Mouse (Mus musculus) 416B (cell line): Measurements from ENCODE around the gene Ctsh.
"Not testable (repeated sequence)": the region's sequence is repeated elsewhere in the genome, so short reads cannot be mapped to it uniquely, and the experiment has no call there.

Source experiments
- DNase-seq: peaks from one replicate; pipeline ENCODE4 v3.0.0; 2011; ENCODE audit warnings: low read depth

The Ctsh gene

DNA sequence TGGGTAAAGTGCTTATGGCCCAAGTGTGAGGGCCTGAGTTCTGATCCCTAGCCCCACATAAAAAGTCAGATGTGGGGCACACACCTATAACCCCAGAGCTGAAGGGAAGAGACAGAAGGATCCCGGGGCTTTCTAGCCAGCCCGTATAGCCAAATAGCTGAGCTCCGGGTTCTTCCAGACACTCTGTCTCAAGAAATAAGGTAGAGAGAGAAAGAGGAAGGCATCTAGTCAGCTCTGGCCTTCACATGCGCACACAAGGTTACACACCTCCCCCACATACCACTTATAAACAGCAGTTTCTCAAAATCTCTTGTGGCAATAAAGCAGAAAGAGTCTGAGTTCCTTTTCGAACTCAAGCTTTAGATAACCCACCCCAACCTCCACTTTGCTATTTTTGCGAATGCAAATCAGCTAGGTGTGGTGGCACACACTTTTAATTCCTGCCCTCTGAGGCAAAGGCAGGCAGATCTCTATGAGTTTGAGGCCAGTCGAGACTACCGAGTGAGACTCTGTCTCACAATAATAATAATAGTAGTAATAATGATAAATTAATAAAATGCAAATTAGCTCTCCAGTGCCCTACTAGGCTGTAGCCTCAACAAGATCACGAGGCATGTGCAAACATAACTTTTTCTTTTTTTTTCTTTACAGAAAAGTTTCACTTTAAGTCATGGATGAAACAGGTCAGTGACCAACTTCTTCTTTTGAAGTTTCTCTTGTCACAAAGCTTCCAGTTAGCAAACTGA lies 6.0 kb downstream of the Ctsh start:
- no peak for DNase-seq

DNA sequence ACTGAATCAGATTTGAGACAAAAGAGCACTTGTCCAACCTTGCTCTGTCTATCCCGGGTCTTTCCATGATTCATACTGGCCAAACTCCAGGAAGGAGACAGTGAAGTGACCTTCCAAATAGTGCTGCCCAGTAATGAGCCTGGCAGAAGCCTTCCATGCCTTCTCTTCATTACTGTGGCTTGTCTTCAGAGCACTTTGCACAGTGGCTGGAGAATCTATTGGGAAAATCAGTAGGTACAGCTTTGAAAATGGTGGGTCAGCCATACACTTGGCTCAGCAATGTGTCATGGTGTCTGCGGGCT lies 6.6 kb downstream of the Ctsh start:
- DNase-seq = no peak

- not testable (repeated sequence) for DNase-seq
These were observed 7.0 kb downstream of the Ctsh start for GRCm38 (mm10) chr9:90060932-90061331.

GRCm38 (mm10) chr9:90067341-90067740 lies 13.4 kb downstream of the Ctsh start:
- DNase-seq = peak; percentile 20

DNA sequence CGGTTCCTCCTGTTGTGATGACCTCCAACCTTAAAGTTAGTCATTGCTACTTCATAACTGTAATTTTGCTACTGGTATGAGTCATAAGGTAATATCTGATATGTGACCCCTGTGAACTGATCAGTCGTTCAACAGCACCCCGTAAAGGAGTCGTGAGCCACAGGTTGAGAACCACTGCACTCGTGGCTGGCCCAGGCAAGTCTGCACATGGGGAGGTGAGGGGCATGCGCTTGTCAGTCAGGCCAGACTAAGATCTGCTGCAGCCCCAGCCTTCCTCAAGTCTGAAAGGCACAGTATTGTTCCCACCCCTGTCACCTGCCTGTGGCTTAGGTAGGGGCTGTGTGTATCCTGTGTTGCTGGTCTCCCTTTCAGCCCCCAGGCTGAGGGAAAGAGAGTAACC lies 14.8 kb downstream of the Ctsh start:
- DNase-seq = no peak

DNA sequence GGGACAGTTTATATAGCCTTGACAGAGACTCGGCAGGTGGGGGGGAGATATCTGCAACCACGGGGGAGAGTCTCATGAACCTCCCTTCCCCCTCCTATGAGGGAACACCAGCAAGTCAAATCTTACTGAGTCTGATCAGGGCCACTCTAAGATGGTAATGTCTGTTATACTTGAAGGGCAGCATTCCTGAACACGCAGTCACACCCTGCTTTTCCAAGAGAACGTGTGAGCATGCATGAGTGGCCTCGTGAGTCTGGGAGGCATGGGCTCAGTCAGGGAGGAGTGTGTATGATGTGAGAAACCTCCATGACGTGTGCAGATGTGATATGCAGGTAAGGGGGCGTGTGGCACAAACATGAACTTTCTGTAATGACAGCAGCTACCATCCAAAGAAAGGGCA lies 15.5 kb downstream of the Ctsh start:
- no peak for DNase-seq

DNA sequence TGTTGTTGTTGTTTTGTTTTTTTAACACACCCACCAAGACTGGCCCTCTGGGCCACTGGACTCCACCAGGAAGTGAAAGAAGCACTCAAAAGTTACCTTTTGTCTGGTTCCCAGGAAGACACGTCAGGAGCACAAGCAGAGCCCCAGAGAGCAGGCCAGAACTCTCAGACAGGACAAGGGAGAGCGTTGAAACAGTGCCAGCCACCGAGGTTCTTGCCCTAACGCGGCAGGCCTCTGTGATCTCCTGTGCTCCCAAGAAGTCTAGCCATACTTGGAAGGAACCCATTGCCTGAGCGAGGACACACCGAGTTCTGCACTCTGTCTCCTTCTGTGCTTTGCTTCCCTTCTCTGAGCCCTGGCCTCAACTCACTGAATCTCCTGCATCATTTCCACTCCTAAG lies 16.2 kb downstream of the Ctsh start:
- DNase-seq = no peak

- peak; percentile 53 for DNase-seq
These were observed 21.4 kb downstream of the Ctsh start for GRCm38 (mm10) chr9:90075336-90075735.

DNA sequence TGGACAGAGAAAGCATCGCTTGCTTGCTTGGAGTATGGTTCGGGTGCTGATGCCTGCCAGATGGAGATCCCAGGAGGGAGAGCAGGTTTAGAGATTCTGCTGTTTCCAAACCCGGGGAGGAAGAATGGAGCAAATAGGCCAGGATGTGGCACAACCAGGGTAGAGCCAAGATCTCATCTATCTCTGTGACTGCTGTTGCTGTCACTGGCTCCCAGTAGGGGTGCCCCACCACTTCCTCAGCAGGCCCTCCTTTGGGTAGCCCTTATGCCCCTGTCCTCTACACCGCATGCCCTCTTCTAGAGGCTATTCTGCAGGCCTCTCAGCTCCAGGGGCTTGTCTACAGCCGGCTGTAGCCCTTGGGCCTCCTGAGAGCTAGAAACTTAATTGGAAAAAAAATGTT lies 22.2 kb downstream of the Ctsh start:
- DNase-seq = peak; percentile 21

DNA sequence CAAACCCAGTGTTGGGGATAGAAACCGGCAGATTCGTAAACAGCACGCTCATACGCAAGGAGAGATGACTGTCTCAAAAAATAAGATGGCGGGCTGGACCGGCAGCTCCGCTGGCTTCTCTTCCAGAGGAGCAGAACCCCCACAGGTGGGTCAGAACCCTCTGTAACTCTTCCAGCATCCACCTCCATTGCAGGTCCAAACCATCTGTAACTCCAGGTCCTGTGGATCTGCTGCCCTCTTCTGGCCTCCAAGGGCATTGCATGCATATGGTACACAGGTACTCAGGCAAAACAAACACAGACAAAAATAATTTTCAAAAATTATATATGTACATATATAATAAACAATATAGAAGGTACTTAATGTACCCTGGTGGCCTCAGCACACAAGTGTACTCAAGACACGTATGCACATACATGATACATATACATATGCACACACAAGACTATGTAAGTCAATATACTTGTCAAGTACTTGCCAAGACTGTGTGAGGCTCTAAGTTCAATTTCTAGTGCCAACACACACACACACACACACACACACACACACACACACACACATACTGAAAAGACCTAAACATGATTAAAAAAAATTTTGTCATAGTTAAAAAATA lies 23.0 kb downstream of the Ctsh start:
- DNase-seq = peak; percentile 61

DNA sequence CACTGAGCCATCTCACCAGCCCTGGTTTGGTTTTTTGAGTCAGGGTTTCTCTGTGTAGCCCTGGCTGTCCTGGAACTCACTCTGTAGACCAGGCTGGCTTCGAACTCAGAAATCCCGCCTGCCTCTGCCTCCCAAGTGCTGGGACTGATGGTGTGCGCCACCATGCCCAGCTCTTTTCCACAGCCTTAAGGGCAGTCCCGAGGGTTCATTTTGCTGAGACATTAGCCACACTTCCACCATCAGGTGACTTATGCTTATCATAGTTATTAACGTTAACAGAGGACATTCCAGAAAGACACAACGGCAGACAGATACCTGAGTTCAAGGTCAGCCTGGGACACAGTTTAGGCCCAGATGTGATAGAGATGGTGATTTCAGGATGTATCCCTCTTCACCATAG lies 28.0 kb downstream of the Ctsh start:
- DNase-seq = not testable (repeated sequence)

GRCm38 (mm10) chr9:90082992-90083391 lies 29.0 kb downstream of the Ctsh start:
- DNase-seq = peak; percentile 35

- DNase-seq = no peak
These were observed 30.2 kb downstream of the Ctsh start for GRCm38 (mm10) chr9:90084152-90084551.

- DNase-seq = peak; percentile 57
These were observed 31.0 kb downstream of the Ctsh start for GRCm38 (mm10) chr9:90084766-90085468.

GRCm38 (mm10) chr9:90087906-90088485 lies 34.0 kb downstream of the Ctsh start:
- peak; percentile 33 for DNase-seq

DNA sequence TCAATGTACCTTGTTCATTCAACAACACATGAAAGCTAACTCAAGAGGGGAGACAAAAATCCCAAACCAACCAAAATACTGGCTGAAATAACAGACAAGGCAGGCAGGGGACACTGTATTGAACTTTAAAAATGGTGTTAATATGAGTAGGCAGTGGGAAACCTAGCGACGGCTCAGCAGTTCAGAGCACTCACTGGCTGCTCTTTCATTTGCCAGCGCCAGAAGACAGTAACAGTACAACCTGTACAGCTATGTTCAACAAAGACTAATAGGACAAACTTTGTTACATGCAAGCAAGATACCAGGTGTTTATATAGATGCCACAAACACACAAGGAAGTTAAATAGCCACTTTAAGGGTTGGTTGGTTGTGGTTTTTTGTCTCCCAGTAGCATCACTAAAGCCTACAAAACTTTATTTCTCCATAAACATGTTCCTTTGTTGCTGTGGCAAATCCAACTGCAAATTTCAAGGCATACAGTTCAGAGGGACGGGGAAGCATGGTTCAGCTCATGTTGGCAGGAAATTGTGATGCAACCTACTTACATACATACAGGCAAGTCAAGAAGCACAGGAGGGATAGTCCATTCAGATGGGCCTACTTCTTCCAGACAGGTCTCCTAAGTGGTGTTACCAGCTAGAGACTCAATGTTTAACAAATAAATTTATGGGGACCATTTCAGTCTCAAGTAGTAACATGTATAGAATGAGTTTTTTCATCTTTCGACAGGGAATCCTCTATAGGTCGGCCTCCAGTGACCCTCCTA lies 35.6 kb downstream of the Ctsh start:
- peak; percentile 37 for DNase-seq

GRCm38 (mm10) chr9:90098934-90099333 lies 45.0 kb downstream of the Ctsh start:
- DNase-seq = peak; percentile 54

DNA sequence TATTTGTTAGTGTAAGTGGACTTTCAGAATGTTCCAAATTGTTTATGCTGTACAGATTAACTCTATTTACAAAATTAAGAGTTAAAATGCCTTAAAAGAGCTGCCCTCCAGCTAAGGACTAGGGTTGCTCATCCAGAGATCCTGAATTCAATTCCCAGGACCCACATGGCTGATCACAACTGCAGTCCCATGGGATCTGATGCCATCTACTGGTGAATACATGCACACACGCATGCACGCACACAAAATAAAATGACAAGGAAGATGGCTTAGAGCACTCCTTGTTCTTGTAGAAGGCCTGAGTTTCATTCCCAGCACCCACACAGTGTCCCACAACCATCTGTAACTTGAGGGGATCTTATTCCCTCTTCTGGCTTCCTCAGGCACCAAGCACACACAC lies 46.8 kb downstream of the Ctsh start:
- peak; percentile 55 for DNase-seq

DNA sequence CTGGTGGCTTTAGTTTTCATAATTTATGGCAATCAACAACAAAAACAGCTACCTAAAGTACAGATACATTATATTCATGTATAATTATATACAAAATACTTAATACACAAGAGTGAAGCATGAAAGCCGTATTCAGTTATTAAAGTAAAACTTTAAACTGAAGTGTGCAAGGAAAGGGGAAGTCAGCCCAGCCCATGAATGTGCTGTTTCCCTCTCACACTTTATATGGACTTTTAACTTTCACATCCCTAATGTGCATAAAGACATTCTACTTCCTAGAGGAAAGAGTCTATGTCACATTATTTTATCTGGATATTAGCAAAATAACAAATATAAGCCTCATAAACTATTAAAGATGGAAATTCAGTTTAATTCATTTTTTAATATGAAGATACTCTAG lies 51.5 kb downstream of the Ctsh start:
- no peak for DNase-seq

GRCm38 (mm10) chr9:90106915-90107314 lies 53.0 kb downstream of the Ctsh start:
- peak; percentile 67 for DNase-seq

DNA sequence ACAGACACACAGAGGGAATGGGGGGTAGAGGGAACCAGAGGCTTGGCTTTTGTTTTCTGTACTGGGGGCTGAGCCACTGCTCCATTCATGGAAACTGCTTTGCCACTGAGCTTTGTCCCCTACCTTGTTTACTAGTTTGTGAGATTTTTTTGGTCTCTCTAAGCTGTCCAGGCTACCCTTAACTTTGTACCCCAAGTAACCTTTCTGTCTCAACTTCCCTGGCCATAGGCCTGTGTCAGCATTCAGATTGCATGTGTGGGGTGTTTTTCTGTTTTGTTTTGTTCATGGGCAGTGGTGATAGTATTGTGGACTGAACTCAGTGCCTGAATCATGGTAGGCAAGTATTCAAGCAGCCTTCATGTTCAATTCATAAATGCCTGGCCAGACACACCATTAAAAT lies 54.3 kb downstream of the Ctsh start:
- DNase-seq = no peak

DNA sequence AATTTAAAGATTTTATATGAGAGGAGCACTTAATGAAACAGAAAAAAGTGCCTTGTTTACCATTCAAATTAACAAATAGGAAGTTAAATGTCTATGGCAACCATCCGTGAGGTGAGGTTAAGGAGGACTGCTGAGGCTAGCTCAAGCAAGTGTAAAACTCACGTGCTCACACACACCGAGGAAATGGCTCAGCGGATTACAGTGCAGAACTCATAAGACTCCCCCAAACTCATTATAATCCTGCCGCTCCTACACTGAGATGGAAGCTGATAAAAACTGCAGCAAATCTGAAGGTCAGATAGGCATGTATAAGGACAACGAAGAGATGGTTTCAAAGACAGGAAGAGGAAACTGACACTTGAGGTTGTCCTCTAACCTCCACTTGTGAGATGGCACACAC lies 55.4 kb downstream of the Ctsh start:
- peak; percentile 19 for DNase-seq
